Mouse (Mus musculus) spleen, adult 2 months (tissue): ENCODE measurements around the gene Gadl1.

Experiments used
- CTCF ChIP-seq: fragments of 200-500 bp; IDR thresholded peaks from 2 replicates; pipeline ENCODE4 v1.5.1; 2011; ENCODE audit warnings: mild to moderate bottlenecking, inconsistent platforms; ENCODE audit not compliant: insufficient read depth, insufficient read length, insufficient replicate concordance; ENCODE audit errors: extremely low read depth
- POLR2A ChIP-seq: fragments of 200-500 bp; IDR thresholded peaks from 2 replicates; pipeline ENCODE4 v1.6.1; 2011; ENCODE audit warnings: low read depth, low read length, inconsistent platforms

DNA sequence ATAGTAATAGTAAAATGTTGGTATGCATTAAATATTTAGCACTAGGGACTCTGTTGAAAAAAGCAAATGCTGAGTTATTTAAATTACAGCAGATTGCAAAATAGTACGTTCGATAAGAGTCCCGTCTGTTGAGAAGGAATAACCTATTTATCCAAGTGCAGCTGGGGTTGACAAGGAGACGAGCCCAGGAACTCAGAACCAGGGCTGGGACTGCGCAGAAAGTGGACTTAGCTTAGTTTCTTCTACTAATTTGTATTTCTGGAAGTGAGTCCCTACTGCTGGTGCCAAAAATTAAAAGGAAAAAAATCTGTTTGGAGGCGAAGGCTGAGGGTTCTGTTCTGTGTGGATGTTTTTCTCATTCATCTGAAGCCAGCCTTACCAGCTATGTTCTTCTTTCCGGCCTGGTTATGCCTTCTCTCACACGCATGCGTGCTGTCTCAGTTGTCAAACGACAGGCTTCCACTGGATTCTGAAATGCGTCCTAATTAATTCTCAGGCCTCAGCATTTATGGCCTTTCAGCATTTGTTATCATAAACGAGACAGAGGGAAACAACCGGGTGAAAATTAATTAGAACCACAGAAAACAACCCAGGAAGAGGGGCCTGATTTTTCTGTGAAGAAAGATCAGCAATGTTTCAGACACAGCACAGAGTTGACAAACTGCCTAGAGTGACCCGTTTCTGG is 6.5 kb downstream of the Gadl1 start:
- TF ChIP-seq CTCF = no peak
- no peak for TF ChIP-seq POLR2A
